Mouse (Mus musculus) testis, adult 2 months (tissue): Measurements from ENCODE around the gene Ddx39b. TPM values are rescaled to one million over a fixed set of nuclear protein-coding genes. Genes with fewer than 3 reads are reported as not detected.
"Not testable (repeated sequence)": the region's sequence is repeated elsewhere in the genome, so short reads cannot be mapped to it uniquely, and the experiment has no call there.

ENCODE experiments used
- H3K27ac ChIP-seq: fragments of 200-500 bp; 2 replicates; pipeline ENCODE4 v1.5.1; 2012; ENCODE audit warnings: low read depth, low read length; ENCODE audit not compliant: control insufficient read depth, insufficient read depth
- H3K27me3 ChIP-seq: fragments of 200-500 bp; 2 replicates; pipeline ENCODE4 v1.6.1; 2012; ENCODE audit warnings: mild to moderate bottlenecking, low read length, moderate library complexity; ENCODE audit not compliant: control insufficient read depth, insufficient read depth
- H3K36me3 ChIP-seq: fragments of 200-500 bp; 2 replicates; pipeline ENCODE4 v1.6.1; 2012; ENCODE audit warnings: mild to moderate bottlenecking, low read length; ENCODE audit not compliant: control insufficient read depth, insufficient read depth
- H3K4me1 ChIP-seq: fragments of 200-500 bp; 2 replicates; pipeline ENCODE4 v1.6.1; 2012; ENCODE audit warnings: low read length; ENCODE audit not compliant: control insufficient read depth, insufficient read depth
- H3K4me3 ChIP-seq: fragments of 200-500 bp; 2 replicates; pipeline ENCODE4 v1.5.1; 2012; ENCODE audit warnings: low read depth, mild to moderate bottlenecking, low read length, moderate library complexity, mixed read lengths; ENCODE audit not compliant: control insufficient read depth
- CTCF ChIP-seq: fragments of 200-500 bp; IDR thresholded peaks from 2 replicates; pipeline ENCODE4 v1.5.1; 2012; ENCODE audit warnings: low read depth, mild to moderate bottlenecking, inconsistent platforms, low read length, moderate library complexity; ENCODE audit not compliant: control insufficient read depth, insufficient read depth, insufficient replicate concordance
- POLR2A ChIP-seq: fragments of 200-500 bp; IDR thresholded peaks from 2 replicates; pipeline ENCODE4 v1.6.1; 2012; ENCODE audit warnings: low read depth, mild to moderate bottlenecking, inconsistent platforms, low read length, moderate library complexity; ENCODE audit not compliant: control insufficient read depth
- polyA plus RNA-seq: library from polyadenylated mRNA; depleted of rRNA; stranded (reverse); fragments of >200 nt; gene quantifications from 2 replicates; pipeline ENCODE4 v1.2.3, GENCODE M21; 2012

Gene Ddx39b
- polyA plus RNA-seq, 1 experiment, result 129 TPM

DNA sequence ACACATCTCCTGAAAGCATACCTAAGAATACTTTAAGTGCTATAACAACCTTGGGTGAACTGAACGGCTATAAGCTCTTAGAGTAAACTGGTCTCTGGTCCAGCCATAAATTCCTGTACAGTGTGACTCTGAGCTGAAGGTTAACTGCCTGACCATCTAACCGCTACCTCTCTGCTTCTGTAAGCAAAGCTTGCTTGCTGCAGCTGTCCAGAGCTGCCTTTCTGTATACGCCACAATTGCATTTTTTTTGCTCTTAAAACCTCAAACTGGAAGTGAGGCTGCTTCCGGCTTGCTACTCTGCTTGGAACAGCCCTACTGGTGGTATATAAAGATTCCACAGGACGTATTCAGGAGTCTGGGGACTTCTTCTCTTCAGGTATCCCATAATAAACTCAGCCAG lies 8.9 kb upstream of the Ddx39b start:
- no peak overlapping the region for H3K4me3 ChIP-seq
- peak overlapping the region; percentile 73 for H3K27ac ChIP-seq
- TF ChIP-seq POLR2A, result no peak
- no peak for TF ChIP-seq CTCF
- H3K36me3 ChIP-seq, result no peaks in the 10 kb centered on the region; the same call in 1 of the 2 replicates
- H3K27me3 ChIP-seq, result no peaks in the 10 kb centered on the region
- H3K4me1 ChIP-seq, result peaks cover 25% of the 10 kb centered on the region

DNA sequence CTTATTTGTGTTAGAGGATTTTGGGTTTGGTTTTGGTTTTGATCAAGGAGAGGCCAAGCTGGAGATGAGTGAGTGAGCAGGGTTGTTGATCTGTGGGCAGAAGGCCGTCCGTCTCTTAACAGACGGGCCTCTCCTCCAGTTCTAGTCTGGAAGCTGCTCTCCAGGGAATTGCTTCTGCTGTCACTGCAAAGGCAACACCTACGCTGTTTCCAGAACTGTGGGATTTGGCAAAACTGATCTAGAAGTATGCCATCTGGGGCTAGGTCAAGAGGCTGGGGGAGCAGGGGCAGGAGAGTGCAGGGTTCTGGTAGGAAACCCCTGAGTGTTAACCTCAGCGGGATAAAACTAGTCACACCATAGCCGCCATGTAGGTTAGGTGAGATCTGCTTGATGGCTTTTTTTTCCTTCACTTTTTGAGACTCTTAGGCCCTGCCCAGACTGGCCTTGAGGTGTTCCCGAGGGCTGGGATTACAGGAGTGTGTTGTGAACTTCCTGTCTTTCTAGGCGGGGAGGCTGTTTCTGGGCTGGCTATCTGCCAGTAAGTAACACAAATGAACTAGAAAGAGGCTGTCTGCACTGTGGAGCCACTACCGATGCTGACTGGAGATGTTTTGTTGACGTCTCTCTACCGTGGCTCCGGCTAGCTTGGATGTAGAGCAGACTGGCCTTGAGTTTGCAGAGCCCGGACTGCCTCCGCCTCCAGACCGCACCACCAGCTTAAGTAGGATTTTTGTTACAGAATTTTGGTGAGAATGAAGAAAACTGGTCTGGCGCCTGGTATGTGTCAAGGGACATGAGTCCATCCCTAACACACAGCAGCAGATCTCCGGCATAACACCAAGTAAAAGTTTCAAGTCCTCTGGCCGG lies 8.2 kb upstream of the Ddx39b start, which contains the start of gene Atp6v1g2:
Gene Atp6v1g2 (plus strand): TSS at position 547 of the 867 bp plus-strand sequence.
- Histone ChIP-seq H3K4me1 (peaks cover 25% of the 10 kb centered on the region), H3K27ac (peak within 1 kb of the TSS; percentile 75), H3K36me3 (no peaks in the 10 kb centered on the region; the same call in 1 of the 2 replicates), H3K27me3 (no peaks in the 10 kb centered on the region), H3K4me3 (peak within 1 kb of the TSS; percentile 36)
- TF ChIP-seq CTCF (no peak), POLR2A (no peak)

DNA sequence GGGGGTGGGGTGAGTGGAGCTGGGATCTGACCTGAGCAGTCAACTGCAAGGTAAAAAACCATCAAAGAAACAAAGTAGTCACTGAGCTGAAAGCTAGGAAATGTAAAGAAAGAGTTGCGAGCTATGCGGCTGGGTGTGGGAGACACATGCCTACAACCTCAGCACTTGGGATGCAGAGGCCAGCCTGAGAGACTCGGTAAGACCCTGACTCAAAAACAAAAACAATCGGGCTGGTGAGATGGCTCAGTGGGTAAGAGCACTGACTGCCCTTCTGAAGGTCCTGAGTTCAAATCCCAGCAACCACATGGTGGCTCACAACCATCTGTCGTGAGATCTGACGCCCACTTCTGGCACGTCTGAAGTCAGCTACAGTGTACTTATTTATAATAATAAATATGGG lies 7.5 kb upstream of the Ddx39b start:
- H3K36me3 ChIP-seq, H3K27me3 ChIP-seq: not testable (repeated sequence)
- Histone ChIP-seq H3K4me1 (peaks cover 25% of the 10 kb centered on the region), H3K4me3 (peak overlapping the region; percentile 36), H3K27ac (peak overlapping the region; percentile 75)

GRCm38 (mm10) chr17:35234903-35235302 lies 6.6 kb upstream of the Ddx39b start:
- H3K36me3 ChIP-seq, result no peaks in the 10 kb centered on the region; the same call in 1 of the 2 replicates
- H3K4me3 ChIP-seq, result peak overlapping the region; percentile 62
- peak overlapping the region; percentile 94 for H3K27ac ChIP-seq
- H3K27me3 ChIP-seq, result no peaks in the 10 kb centered on the region
- H3K4me1 ChIP-seq, result peaks cover 25% of the 10 kb centered on the region
- no peak for TF ChIP-seq CTCF
- TF ChIP-seq POLR2A, result no peak

DNA sequence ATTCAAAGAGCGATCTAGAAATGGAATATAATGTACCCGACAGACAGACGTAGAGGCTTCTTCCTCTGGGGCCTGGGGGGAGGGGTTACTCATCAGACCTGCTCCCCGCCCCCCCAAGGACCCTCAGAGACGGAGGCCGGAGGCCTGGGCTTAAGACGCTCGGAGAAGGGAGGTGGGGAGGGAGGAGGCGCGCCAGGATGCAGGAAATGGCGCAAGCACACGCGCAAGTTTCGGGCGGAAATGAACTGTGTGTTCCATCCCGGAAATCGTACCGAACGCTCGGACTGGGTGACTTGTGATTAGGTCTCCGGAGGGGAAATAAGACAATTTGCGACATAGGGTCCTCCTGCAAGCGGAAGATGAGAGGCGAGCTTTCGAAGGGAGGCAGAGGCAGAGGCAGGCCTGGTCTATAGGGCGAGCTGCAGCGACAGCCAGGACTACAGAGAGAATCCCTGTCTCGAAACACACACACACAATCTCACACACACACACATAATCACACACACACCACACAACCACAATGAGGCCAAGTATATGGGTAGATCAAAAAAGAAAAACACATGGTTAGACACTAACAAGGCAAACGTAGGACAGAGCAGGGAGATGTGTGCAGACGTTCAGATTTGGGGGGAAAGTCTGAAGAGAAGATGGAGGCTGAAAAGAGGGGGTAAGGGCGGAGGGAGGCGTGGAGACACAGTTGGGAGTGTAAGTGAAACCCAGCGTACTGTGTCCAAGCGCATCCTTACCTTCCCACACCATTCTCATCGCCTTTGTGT lies 5.7 kb upstream of the Ddx39b start, which contains the start of gene Nfkbil1:
Gene Nfkbil1 (minus strand): TSS at position 179 of the 776 bp plus-strand sequence.
- H3K4me1 ChIP-seq, result peaks cover 33% of the 10 kb centered on the region
- H3K4me3 ChIP-seq, result peak within 1 kb of the TSS; percentile 89
- no peaks in the 10 kb centered on the region; the same call in 1 of the 2 replicates for H3K36me3 ChIP-seq
- TF ChIP-seq POLR2A (peak; percentile 83), CTCF (no peak)
- H3K27me3 ChIP-seq, result no peaks in the 10 kb centered on the region
- H3K27ac ChIP-seq, result peak within 1 kb of the TSS; percentile 94

DNA sequence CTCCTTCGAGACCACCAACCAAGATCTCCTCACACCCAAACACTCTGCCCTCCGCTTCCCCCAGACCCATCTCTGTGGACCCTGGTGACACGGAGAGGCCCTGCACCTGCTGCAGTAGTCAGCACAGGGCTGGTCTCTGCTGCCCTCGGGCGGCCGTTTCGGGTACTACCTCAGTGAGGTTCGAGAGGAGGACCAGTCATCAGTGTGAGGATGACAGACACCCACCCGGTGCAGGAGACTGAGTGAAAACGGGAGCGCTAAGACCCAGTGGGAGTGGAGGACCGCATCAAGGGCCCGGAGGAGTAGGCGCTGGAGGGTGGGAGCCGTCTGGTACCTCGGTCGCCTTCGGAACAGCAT lies 5.2 kb upstream of the Ddx39b start:
- Histone ChIP-seq H3K4me3 (peak overlapping the region; percentile 89), H3K27me3 (no peaks in the 10 kb centered on the region), H3K36me3 (no peaks in the 10 kb centered on the region), H3K27ac (peak overlapping the region; percentile 77), H3K4me1 (peaks cover 34% of the 10 kb centered on the region)
- TF ChIP-seq POLR2A (no peak), CTCF (peak; percentile 94)

DNA sequence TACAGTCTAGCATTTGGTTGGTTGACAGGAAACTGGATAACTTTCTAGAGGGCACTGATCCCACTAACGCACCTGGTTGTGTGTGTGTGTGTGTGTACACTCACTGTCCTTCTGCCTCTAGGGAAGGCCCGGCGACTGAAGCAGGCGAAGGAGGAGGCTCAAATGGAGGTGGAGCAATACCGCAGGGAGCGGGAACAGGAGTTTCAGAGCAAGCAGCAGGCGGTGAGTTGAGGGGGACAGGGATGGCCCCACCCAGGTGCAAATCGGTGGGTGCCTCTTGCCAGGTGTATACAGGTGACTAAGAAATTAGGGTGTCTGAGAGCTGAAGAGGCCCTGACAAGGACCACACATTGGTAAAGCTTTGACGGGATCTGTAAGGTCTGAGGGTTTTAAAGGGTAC lies 4.5 kb upstream of the Ddx39b start:
- H3K27ac ChIP-seq, result no peak overlapping the region
- peaks cover 31% of the 10 kb centered on the region for H3K4me1 ChIP-seq
- H3K27me3 ChIP-seq, result no peaks in the 10 kb centered on the region
- TF ChIP-seq CTCF (no peak), POLR2A (no peak)
- H3K4me3 ChIP-seq, result no peak overlapping the region
- no peaks in the 10 kb centered on the region for H3K36me3 ChIP-seq
